Mouse (Mus musculus): Measurements from ENCODE around the gene Trpm3. TPM values are rescaled to one million over a fixed set of nuclear protein-coding genes. Genes with fewer than 3 reads are reported as not detected.

Trpm3 gene
- total RNA-seq (2023): not detected in 4 replicates

GRCm38 (mm10) chr19:22138590-22139421 lies at the start of gene Trpm3:
Trpm3 (plus strand) TSS chr19:22139046.

Measured in B cell, adult 62 days (primary cell).